Mouse (Mus musculus) forebrain, embryonic 15.5 days (tissue): ENCODE data around the gene Sde2. TPM values are rescaled to one million over a fixed set of nuclear protein-coding genes. Genes with fewer than 3 reads are reported as not detected.

Experiments
- ATAC-seq: fragments of 200-750 bp; cut with Nextera tagmentation; replicated peaks from 2 replicates; pipeline ENCODE4 v1.8.0; 2017; ENCODE audit warnings: mild to moderate bottlenecking, moderate TSS enrichment, moderate library complexity
- H3K27ac ChIP-seq: fragments of 300-500 bp; sonication (generic); replicated peaks from 2 replicates; pipeline ENCODE4 v1.5.1; 2015; ENCODE audit warnings: mild to moderate bottlenecking, inconsistent platforms
- H3K27me3 ChIP-seq: fragments of 300-500 bp; sonication (generic); 2 replicates; pipeline ENCODE4 v1.6.1; 2015; ENCODE audit warnings: inconsistent platforms
- H3K36me3 ChIP-seq: fragments of 300-500 bp; sonication (generic); 2 replicates; pipeline ENCODE4 v1.6.1; 2015; ENCODE audit warnings: mild to moderate bottlenecking, inconsistent platforms
- H3K4me1 ChIP-seq: fragments of 300-500 bp; sonication (generic); 2 replicates; pipeline ENCODE4 v1.6.1; 2015; ENCODE audit warnings: inconsistent platforms
- H3K4me2 ChIP-seq: fragments of 300-500 bp; sonication (generic); replicated peaks from 2 replicates; pipeline ENCODE4 v1.6.1; 2015; ENCODE audit warnings: mild to moderate bottlenecking, inconsistent platforms
- H3K4me3 ChIP-seq: fragments of 300-500 bp; sonication (generic); 2 replicates; pipeline ENCODE4 v1.5.1; 2015; ENCODE audit warnings: mild to moderate bottlenecking, inconsistent platforms
- H3K9ac ChIP-seq: fragments of 300-500 bp; sonication (generic); replicated peaks from 2 replicates; pipeline ENCODE4 v1.6.1; 2015; ENCODE audit warnings: mild to moderate bottlenecking, inconsistent platforms
- H3K9me3 ChIP-seq: fragments of 300-500 bp; sonication (generic); 2 replicates; pipeline ENCODE4 v1.6.1; 2016; ENCODE audit warnings: inconsistent platforms
- WGBS: fragments of 180-500 bp; shearing (Covaris S2); methylation state at CpG from one replicate; pipeline ENCODE4 v1.1.7; 2015; ENCODE audit warnings: mixed read lengths; 5-methylcytosine and 5-hydroxymethylcytosine counted together
- polyA plus RNA-seq: library from polyadenylated mRNA; unstranded; fragments of >200 nt; fragmentation: Nextera tagmentation; extraction: Ambion mirVana; gene quantifications from 2 replicates; pipeline ENCODE4 v1.2.1, GENCODE M21; 2015

Sde2 gene
- polyA plus RNA-seq, 1 experiment from 2014 or later = 35.7 TPM

GRCm38 (mm10) chr1:180837186-180837585 lies 13.7 kb upstream of the Sde2 start:
- ATAC-seq = no peak
- H3K27ac ChIP-seq = no peak overlapping the region
- no peaks in the 10 kb centered on the region for H3K27me3 ChIP-seq
- no peaks in the 10 kb centered on the region for H3K9me3 ChIP-seq
- WGBS = 95% methylated on average over 5 of the region's 5 CpGs
- H3K36me3 ChIP-seq = no peaks in the 10 kb centered on the region
- no peak overlapping the region for H3K4me3 ChIP-seq
- no peak overlapping the region for H3K9ac ChIP-seq
- H3K4me1 ChIP-seq = no peaks in the 10 kb centered on the region
- no peak overlapping the region for H3K4me2 ChIP-seq

GRCm38 (mm10) chr1:180838014-180838413 lies 12.9 kb upstream of the Sde2 start:
- 70% methylated on average over 6 of the region's 6 CpGs for WGBS
- Histone ChIP-seq H3K4me1 (no peaks in the 10 kb centered on the region), H3K27ac (no peak overlapping the region), H3K36me3 (no peaks in the 10 kb centered on the region), H3K4me2 (no peak overlapping the region), H3K9me3 (no peaks in the 10 kb centered on the region), H3K4me3 (no peak overlapping the region), H3K27me3 (no peaks in the 10 kb centered on the region), H3K9ac (no peak overlapping the region)
- ATAC-seq = no peak

GRCm38 (mm10) chr1:180839201-180839910 lies 11.6 kb upstream of the Sde2 start:
- Histone ChIP-seq H3K4me1 (no peaks in the 10 kb centered on the region), H3K9me3 (no peaks in the 10 kb centered on the region), H3K27me3 (no peaks in the 10 kb centered on the region), H3K27ac (no peak overlapping the region), H3K4me3 (no peak overlapping the region), H3K36me3 (no peaks in the 10 kb centered on the region), H3K9ac (no peak overlapping the region), H3K4me2 (no peak overlapping the region)
- WGBS = 66% methylated on average over 8 of the region's 8 CpGs
- no peak for ATAC-seq

- Histone ChIP-seq H3K4me1 (no peaks in the 10 kb centered on the region), H3K36me3 (no peaks in the 10 kb centered on the region), H3K27ac (no peak overlapping the region), H3K9me3 (no peaks in the 10 kb centered on the region), H3K4me2 (no peak overlapping the region), H3K4me3 (no peak overlapping the region), H3K27me3 (no peaks in the 10 kb centered on the region), H3K9ac (no peak overlapping the region)
- ATAC-seq = no peak
- WGBS = 82% methylated on average over 8 of the region's 8 CpGs
These were observed 9.2 kb upstream of the Sde2 start for GRCm38 (mm10) chr1:180841561-180842300.

GRCm38 (mm10) chr1:180848114-180848510 lies 2.8 kb upstream of the Sde2 start:
- Histone ChIP-seq H3K9me3 (no peaks in the 10 kb centered on the region), H3K4me3 (peak overlapping the region; percentile 34), H3K27ac (peak overlapping the region; percentile 99), H3K36me3 (no peaks in the 10 kb centered on the region), H3K27me3 (no peaks in the 10 kb centered on the region), H3K4me1 (peaks cover 48% of the 10 kb centered on the region), H3K9ac (peak overlapping the region; percentile 48), H3K4me2 (peak overlapping the region; percentile 56)
- WGBS = 0% methylated on average over 9 of the region's 9 CpGs
- peak; percentile 62 for ATAC-seq

- ATAC-seq = peak; percentile 33
These were observed 2.3 kb upstream of the Sde2 start for GRCm38 (mm10) chr1:180848511-180849241.

GRCm38 (mm10) chr1:180849701-180850301 lies 1.1 kb upstream of the Sde2 start:
- H3K4me2 ChIP-seq = peak overlapping the region; percentile 79
- no peak for ATAC-seq
- no peaks in the 10 kb centered on the region for H3K27me3 ChIP-seq
- H3K36me3 ChIP-seq = no peaks in the 10 kb centered on the region
- H3K9ac ChIP-seq = peak overlapping the region; percentile 66
- WGBS = 35% methylated on average over 11 of the region's 11 CpGs
- peak overlapping the region; percentile 92 for H3K4me3 ChIP-seq
- H3K9me3 ChIP-seq = no peaks in the 10 kb centered on the region
- peaks cover 48% of the 10 kb centered on the region for H3K4me1 ChIP-seq
- H3K27ac ChIP-seq = peak overlapping the region; percentile 99

More at GRCm38 (mm10) chr1:180848511-180849241, 2.3 kb upstream of the Sde2 start:
- Histone ChIP-seq H3K9ac (peak overlapping the region; percentile 48), H3K4me2 (peak overlapping the region; percentile 56), H3K36me3 (no peaks in the 10 kb centered on the region), H3K9me3 (no peaks in the 10 kb centered on the region), H3K27me3 (no peaks in the 10 kb centered on the region), H3K4me3 (peak overlapping the region; percentile 34), H3K4me1 (peaks cover 48% of the 10 kb centered on the region), H3K27ac (peak overlapping the region; percentile 99)
- 6% methylated on average over 11 of the region's 11 CpGs for WGBS

- no peak for ATAC-seq
- Histone ChIP-seq H3K36me3 (peaks cover 82% of the 10 kb centered on the region), H3K9me3 (no peaks in the 10 kb centered on the region), H3K9ac (no peak overlapping the region), H3K4me1 (no peaks in the 10 kb centered on the region), H3K27ac (no peak overlapping the region), H3K4me2 (no peak overlapping the region), H3K27me3 (no peaks in the 10 kb centered on the region), H3K4me3 (no peak overlapping the region)
These were observed 7.8 kb downstream of the Sde2 start for GRCm38 (mm10) chr1:180858763-180859162.

GRCm38 (mm10) chr1:180860030-180860429 lies 9.1 kb downstream of the Sde2 start:
- no peak for ATAC-seq
- no peak overlapping the region for H3K27ac ChIP-seq
- no peak overlapping the region for H3K4me2 ChIP-seq
- no peaks in the 10 kb centered on the region for H3K27me3 ChIP-seq
- H3K9me3 ChIP-seq = no peaks in the 10 kb centered on the region
- H3K4me3 ChIP-seq = no peak overlapping the region
- H3K9ac ChIP-seq = no peak overlapping the region
- H3K36me3 ChIP-seq = peaks cover 86% of the 10 kb centered on the region
- no peaks in the 10 kb centered on the region for H3K4me1 ChIP-seq
- 85% methylated on average over 6 of the region's 6 CpGs for WGBS

- H3K4me1 ChIP-seq = no peaks in the 10 kb centered on the region
- no peaks in the 10 kb centered on the region for H3K27me3 ChIP-seq
- no peak overlapping the region for H3K4me3 ChIP-seq
- no peak overlapping the region for H3K9ac ChIP-seq
- H3K9me3 ChIP-seq = no peaks in the 10 kb centered on the region
- H3K27ac ChIP-seq = no peak overlapping the region
- H3K4me2 ChIP-seq = no peak overlapping the region
- ATAC-seq = no peak
- H3K36me3 ChIP-seq = peaks cover 81% of the 10 kb centered on the region
- WGBS = 10% methylated on average over 1 of the region's 1 CpGs
These were observed 12.7 kb downstream of the Sde2 start for GRCm38 (mm10) chr1:180863606-180864005.

GRCm38 (mm10) chr1:180866001-180866400 lies 15.1 kb downstream of the Sde2 start:
- WGBS = 94% methylated on average over 7 of the region's 7 CpGs
- peaks cover 59% of the 10 kb centered on the region for H3K36me3 ChIP-seq

More at GRCm38 (mm10) chr1:180866001-180866400, 15.1 kb downstream of the Sde2 start:
- no peaks in the 10 kb centered on the region for H3K4me1 ChIP-seq
- no peak for ATAC-seq
- H3K4me3 ChIP-seq = no peak overlapping the region
- no peaks in the 10 kb centered on the region for H3K9me3 ChIP-seq
- H3K27ac ChIP-seq = no peak overlapping the region
- no peak overlapping the region for H3K4me2 ChIP-seq
- H3K9ac ChIP-seq = no peak overlapping the region
- no peaks in the 10 kb centered on the region for H3K27me3 ChIP-seq
